Mouse (Mus musculus) urinary bladder, postnatal 36 days (tissue): ENCODE data around the gene Rps6ka3.

Experiments used
- DNase-seq, 2 experiments: peaks; one replicate each; pipeline ENCODE4 v3.0.0; 2022; ENCODE audit warnings: low spot score in 2 of 2, mixed read lengths in 1 of 2

Gene Rps6ka3

GRCm38 (mm10) chrX:159210007-159210406 is at the start of gene Rps6ka3:
TSS of gene Rps6ka3 (plus strand) at chrX:159210307.
- no peak for DNase-seq

GRCm38 (mm10) chrX:159169200-159169599 is 40.9 kb upstream of the Rps6ka3 start:
- no peak for DNase-seq

GRCm38 (mm10) chrX:159171579-159171978 is 38.5 kb upstream of the Rps6ka3 start:
- DNase-seq, result no peak

- DNase-seq, result no peak
Observed at GRCm38 (mm10) chrX:159191581-159191980, 18.5 kb upstream of the Rps6ka3 start.

- DNase-seq, result no peak
Observed at GRCm38 (mm10) chrX:159199495-159199894, 10.6 kb upstream of the Rps6ka3 start.

GRCm38 (mm10) chrX:159200101-159200500 is 10.0 kb upstream of the Rps6ka3 start:
- DNase-seq, result no peak

GRCm38 (mm10) chrX:159210892-159211583 is 931 bp downstream of the Rps6ka3 start:
- no peak for DNase-seq

- DNase-seq, result no peak
Observed at GRCm38 (mm10) chrX:159215253-159215652, 5.1 kb downstream of the Rps6ka3 start.

- no peak for DNase-seq
Observed at GRCm38 (mm10) chrX:159222474-159222873, 12.4 kb downstream of the Rps6ka3 start.

- no peak for DNase-seq
Observed at GRCm38 (mm10) chrX:159237275-159237674, 27.2 kb downstream of the Rps6ka3 start.

- peak; percentile 13 to 23 for DNase-seq
Observed at GRCm38 (mm10) chrX:159254001-159254884, 44.1 kb downstream of the Rps6ka3 start.

GRCm38 (mm10) chrX:159255123-159255978 is 45.2 kb downstream of the Rps6ka3 start:
- DNase-seq, result peak; percentile 77 to 86

- peak in 1 of 2 experiments; percentile 8 for DNase-seq
Observed at GRCm38 (mm10) chrX:159256040-159256852, 46.1 kb downstream of the Rps6ka3 start.

- peak in 1 of 2 experiments; percentile 15 for DNase-seq
Observed at GRCm38 (mm10) chrX:159256921-159257421, 46.9 kb downstream of the Rps6ka3 start.

GRCm38 (mm10) chrX:159264681-159265080 is 54.6 kb downstream of the Rps6ka3 start:
- no peak for DNase-seq

- peak in 1 of 2 experiments; percentile 25 for DNase-seq
Observed at GRCm38 (mm10) chrX:159269072-159269471, 59.0 kb downstream of the Rps6ka3 start.

- no peak for DNase-seq
Observed at GRCm38 (mm10) chrX:159286765-159287164, 76.7 kb downstream of the Rps6ka3 start.

- no peak for DNase-seq
Observed at GRCm38 (mm10) chrX:159295879-159296278, 85.8 kb downstream of the Rps6ka3 start.

- no peak for DNase-seq
Observed at GRCm38 (mm10) chrX:159302349-159303311, 92.5 kb downstream of the Rps6ka3 start.
